Mouse (Mus musculus) olfactory bulb, adult 2 months (tissue): ENCODE results near the gene Kirrel3. TPM values are rescaled to one million over a fixed set of nuclear protein-coding genes. Genes with fewer than 3 reads are reported as not detected.

ENCODE experiments used
- H3K27ac ChIP-seq: fragments of 200-500 bp; 2 replicates; pipeline ENCODE4 v1.5.1; 2012; ENCODE audit warnings: low read depth, low read length; ENCODE audit not compliant: insufficient read depth
- H3K4me1 ChIP-seq: fragments of 200-500 bp; 2 replicates; pipeline ENCODE4 v1.6.1; 2012; ENCODE audit warnings: low read length; ENCODE audit not compliant: control insufficient read depth, insufficient read depth
- H3K4me3 ChIP-seq: fragments of 200-500 bp; 2 replicates; pipeline ENCODE4 v1.5.1; 2012; ENCODE audit warnings: mild to moderate bottlenecking, low read depth, low read length, moderate library complexity; ENCODE audit not compliant: insufficient read depth
- CTCF ChIP-seq: fragments of 200-500 bp; IDR thresholded peaks from 2 replicates; pipeline ENCODE4 v1.5.1; 2012; ENCODE audit warnings: low read depth, mild to moderate bottlenecking, low read length, moderate library complexity; ENCODE audit not compliant: insufficient read depth
- POLR2A ChIP-seq: fragments of 200-500 bp; IDR thresholded peaks from 2 replicates; pipeline ENCODE4 v1.6.1; 2012; ENCODE audit warnings: mild to moderate bottlenecking, low read depth, low read length, moderate library complexity; ENCODE audit not compliant: insufficient read depth
- WGBS: fragments of 180-500 bp; shearing (Covaris S2); methylation state at CpG from one replicate; pipeline ENCODE4 v1.1.7; 2018; 5-methylcytosine and 5-hydroxymethylcytosine counted together
- polyA plus RNA-seq: library from polyadenylated mRNA; stranded (reverse); fragments of >200 nt; gene quantifications from 2 replicates; pipeline ENCODE4 v1.2.4, GENCODE M21; 2012; ENCODE audit warnings: low replicate concordance; ENCODE audit not compliant: missing spikeins, insufficient read depth, insufficient read length

Kirrel3 gene
- polyA plus RNA-seq, 1 experiment, result not detected

- H3K4me3 ChIP-seq, result no peak overlapping the region
- 66% methylated on average over 5 of the region's 5 CpGs for WGBS
- H3K4me1 ChIP-seq, result peaks cover 12% of the 10 kb centered on the region; the same call in 1 of the 2 replicates
- no peak overlapping the region for H3K27ac ChIP-seq
- no peak for TF ChIP-seq CTCF
- TF ChIP-seq POLR2A, result no peak
Observed at GRCm38 (mm10) chr9:35041493-35041892, 555.8 kb downstream of the Kirrel3 start.

GRCm38 (mm10) chr9:35043619-35044018, 557.9 kb downstream of the Kirrel3 start:
- TF ChIP-seq POLR2A, result no peak
- TF ChIP-seq CTCF, result no peak
- no peak overlapping the region for H3K4me3 ChIP-seq
- H3K4me1 ChIP-seq, result peaks cover 12% of the 10 kb centered on the region; the same call in 1 of the 2 replicates
- 34% methylated on average over 7 of the region's 7 CpGs for WGBS
- no peak overlapping the region for H3K27ac ChIP-seq

GRCm38 (mm10) chr9:35044458-35044857, 558.8 kb downstream of the Kirrel3 start:
- WGBS, result 44% methylated on average over 15 of the region's 15 CpGs
- TF ChIP-seq POLR2A (no peak), CTCF (no peak)
- Histone ChIP-seq H3K4me1 (peaks cover 12% of the 10 kb centered on the region; the same call in 1 of the 2 replicates), H3K4me3 (no peak overlapping the region), H3K27ac (no peak overlapping the region)

- no peak overlapping the region for H3K27ac ChIP-seq
- no peak overlapping the region for H3K4me3 ChIP-seq
- no peak for TF ChIP-seq CTCF
- TF ChIP-seq POLR2A, result no peak
- 67% methylated on average over 11 of the region's 11 CpGs for WGBS
- peaks cover 12% of the 10 kb centered on the region; the same call in 1 of the 2 replicates for H3K4me1 ChIP-seq
Observed at GRCm38 (mm10) chr9:35045031-35045531, 559.4 kb downstream of the Kirrel3 start.

- Histone ChIP-seq H3K27ac (no peak overlapping the region), H3K4me1 (peaks cover 12% of the 10 kb centered on the region; the same call in 1 of the 2 replicates), H3K4me3 (no peak overlapping the region)
- TF ChIP-seq POLR2A, result no peak
- no peak for TF ChIP-seq CTCF
- WGBS, result 71% methylated on average over 2 of the region's 2 CpGs
Observed at GRCm38 (mm10) chr9:35045756-35046155, 560.1 kb downstream of the Kirrel3 start.

- Histone ChIP-seq H3K4me1 (peaks cover 12% of the 10 kb centered on the region; the same call in 1 of the 2 replicates), H3K4me3 (no peak overlapping the region), H3K27ac (no peak overlapping the region)
- TF ChIP-seq POLR2A (no peak), CTCF (no peak)
- WGBS, result 96% methylated on average over 6 of the region's 6 CpGs
Observed at GRCm38 (mm10) chr9:35048449-35048848, 562.8 kb downstream of the Kirrel3 start.

- no peak for TF ChIP-seq POLR2A
- no peak for TF ChIP-seq CTCF
- Histone ChIP-seq H3K4me3 (no peak overlapping the region), H3K4me1 (peaks cover 3% of the 10 kb centered on the region; the same call in 1 of the 2 replicates), H3K27ac (no peak overlapping the region)
- 74% methylated on average over 3 of the region's 3 CpGs for WGBS
Observed at GRCm38 (mm10) chr9:35049891-35050527, 564.3 kb downstream of the Kirrel3 start.

- Histone ChIP-seq H3K4me3 (no peak overlapping the region), H3K4me1 (no peaks in the 10 kb centered on the region), H3K27ac (no peak overlapping the region)
- WGBS, result 94% methylated on average over 6 of the region's 6 CpGs
- TF ChIP-seq CTCF (no peak), POLR2A (no peak)
Observed at GRCm38 (mm10) chr9:35050701-35051454, 565.2 kb downstream of the Kirrel3 start.

GRCm38 (mm10) chr9:35051666-35052065, 566.0 kb downstream of the Kirrel3 start:
- TF ChIP-seq POLR2A, result no peak
- no peak for TF ChIP-seq CTCF
- no peaks in the 10 kb centered on the region for H3K4me1 ChIP-seq
- WGBS, result 95% methylated on average over 4 of the region's 4 CpGs
- H3K4me3 ChIP-seq, result no peak overlapping the region
- H3K27ac ChIP-seq, result no peak overlapping the region
